Mouse (Mus musculus) embryonic facial prominence, embryonic 10.5 days (tissue): ENCODE measurements around the gene Gpcpd1. TPM values are rescaled to one million over a fixed set of nuclear protein-coding genes. Genes with fewer than 3 reads are reported as not detected.

Experiments used
- DNase-seq: peaks from one replicate; pipeline ENCODE4 v3.0.0-alpha.2; 2017; ENCODE audit warnings: low spot score
- H3K27ac ChIP-seq: fragments of 300-500 bp; sonication (generic); replicated peaks from 2 replicates; pipeline ENCODE4 v1.5.1; 2016; ENCODE audit warnings: mild to moderate bottlenecking
- H3K27me3 ChIP-seq: fragments of 300-500 bp; sonication (generic); replicated peaks from 2 replicates; pipeline ENCODE4 v1.6.1; 2016; ENCODE audit warnings: low read depth, mild to moderate bottlenecking; ENCODE audit not compliant: poor library complexity, severe bottlenecking
- H3K36me3 ChIP-seq: fragments of 300-500 bp; sonication (generic); replicated peaks from 2 replicates; pipeline ENCODE4 v1.6.1; 2016; ENCODE audit warnings: mild to moderate bottlenecking, moderate library complexity
- H3K4me1 ChIP-seq: fragments of 300-500 bp; sonication (generic); 2 replicates; pipeline ENCODE4 v1.6.1; 2016
- H3K4me3 ChIP-seq: fragments of 300-500 bp; sonication (generic); 2 replicates; pipeline ENCODE4 v1.5.1; 2016; ENCODE audit warnings: mild to moderate bottlenecking, moderate library complexity
- H3K9me3 ChIP-seq: fragments of 300-500 bp; sonication (generic); 2 replicates; pipeline ENCODE4 v1.6.1; 2016; ENCODE audit warnings: mild to moderate bottlenecking
- WGBS: fragments of 180-500 bp; shearing (Covaris S2); methylation state at CpG from one replicate; pipeline ENCODE4 v1.1.7; 2016; 5-methylcytosine and 5-hydroxymethylcytosine counted together
- polyA plus RNA-seq: library from polyadenylated mRNA; unstranded; fragments of >200 nt; fragmentation: Nextera tagmentation; extraction: Ambion mirVana; gene quantifications from 2 replicates; pipeline ENCODE4 v1.2.1, GENCODE M21; 2016

Gene Gpcpd1
- polyA plus RNA-seq, result 28.6 and 33.3 TPM in 2 replicates

DNA sequence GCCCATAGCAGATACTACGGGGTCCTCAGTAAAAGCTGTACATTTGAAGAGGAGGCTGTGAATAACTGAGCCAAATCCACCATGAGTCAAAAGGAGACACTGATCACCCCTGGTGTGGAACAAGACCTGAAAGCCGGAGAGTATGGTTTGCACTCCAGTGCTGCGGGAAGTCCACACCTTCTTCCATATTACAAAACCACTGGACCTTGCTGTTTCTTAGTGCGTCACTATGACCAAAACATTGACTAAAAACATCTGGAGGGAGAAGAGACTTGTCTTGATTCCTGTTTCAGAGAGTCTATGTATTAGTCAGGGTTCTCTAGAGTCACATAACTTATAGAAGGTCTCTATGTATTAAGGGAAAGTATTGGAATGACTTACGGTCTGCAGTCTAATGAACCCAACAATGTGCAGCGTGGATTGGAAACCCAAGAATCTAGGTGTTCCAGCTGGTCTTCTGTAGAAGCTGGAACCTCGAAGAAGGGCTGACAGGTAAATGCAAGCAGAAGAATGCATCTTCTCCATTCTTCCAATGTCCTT is at the start of gene Gpcpd1:
Gene Gpcpd1 (minus strand): TSS at position 490 of the 540 bp plus-strand sequence.
- H3K27ac ChIP-seq, result no peak within 1 kb of the TSS
- no peak for DNase-seq
- H3K4me1 ChIP-seq, result peaks cover 5% of the 10 kb centered on the region; the same call in 1 of the 2 replicates
- no peaks in the 10 kb centered on the region for H3K9me3 ChIP-seq
- H3K36me3 ChIP-seq, result no peaks in the 10 kb centered on the region
- no peaks in the 10 kb centered on the region for H3K27me3 ChIP-seq
- WGBS, result 92% methylated on average over 7 of the region's 7 CpGs
- no peak within 1 kb of the TSS for H3K4me3 ChIP-seq

DNA sequence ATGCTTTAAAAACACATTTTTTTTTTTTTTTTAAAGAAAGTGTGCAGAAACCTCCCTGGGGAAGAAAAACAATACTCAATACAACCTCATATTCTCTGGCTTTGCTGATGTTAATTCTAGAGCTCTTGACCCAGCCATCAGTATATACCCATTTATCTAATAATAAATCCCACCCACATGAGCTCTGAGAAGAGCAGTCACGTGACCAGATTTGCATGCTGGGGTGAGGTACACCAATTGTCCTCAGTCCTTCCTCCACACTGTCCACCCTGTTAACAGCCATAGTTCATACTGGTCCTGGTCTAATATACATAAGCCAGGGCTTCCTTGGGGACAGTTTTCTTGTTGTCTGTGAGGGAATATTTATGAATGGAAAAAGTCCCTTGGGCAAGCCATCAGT is 49.0 kb upstream of the Gpcpd1 start:
- H3K36me3 ChIP-seq, result no peaks in the 10 kb centered on the region
- no peaks in the 10 kb centered on the region for H3K27me3 ChIP-seq
- H3K4me1 ChIP-seq, result no peaks in the 10 kb centered on the region
- no peak for DNase-seq
- no peak overlapping the region for H3K27ac ChIP-seq
- H3K4me3 ChIP-seq, result no peak overlapping the region
- no peaks in the 10 kb centered on the region for H3K9me3 ChIP-seq
- 83% methylated on average over 1 of the region's 1 CpGs for WGBS

DNA sequence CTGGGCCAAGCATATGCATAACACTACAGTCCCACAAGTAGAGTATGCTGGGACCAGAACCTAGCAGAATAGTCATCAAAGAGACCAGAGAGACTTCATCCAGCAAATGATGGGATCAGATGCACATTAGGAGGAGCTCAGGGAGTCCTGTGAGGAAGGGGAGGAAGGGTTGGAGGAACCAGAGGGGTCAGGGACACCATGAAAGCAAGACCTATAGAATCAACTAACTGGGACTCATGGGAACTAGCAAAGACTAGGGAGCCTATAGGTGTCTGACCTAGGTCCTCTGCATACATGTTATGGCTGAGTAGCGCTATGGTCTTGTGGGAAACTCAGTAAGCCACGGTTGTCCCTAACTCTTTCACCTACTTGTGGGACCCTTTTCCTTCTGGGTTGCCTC is 41.1 kb upstream of the Gpcpd1 start:
- 98% methylated on average over 2 of the region's 2 CpGs for WGBS
- Histone ChIP-seq H3K36me3 (no peaks in the 10 kb centered on the region), H3K27ac (peak overlapping the region; percentile 57; the same call in 1 of the 2 replicates), H3K27me3 (no peaks in the 10 kb centered on the region), H3K9me3 (no peaks in the 10 kb centered on the region), H3K4me1 (peaks cover 12% of the 10 kb centered on the region), H3K4me3 (no peak overlapping the region)
- no peak for DNase-seq

DNA sequence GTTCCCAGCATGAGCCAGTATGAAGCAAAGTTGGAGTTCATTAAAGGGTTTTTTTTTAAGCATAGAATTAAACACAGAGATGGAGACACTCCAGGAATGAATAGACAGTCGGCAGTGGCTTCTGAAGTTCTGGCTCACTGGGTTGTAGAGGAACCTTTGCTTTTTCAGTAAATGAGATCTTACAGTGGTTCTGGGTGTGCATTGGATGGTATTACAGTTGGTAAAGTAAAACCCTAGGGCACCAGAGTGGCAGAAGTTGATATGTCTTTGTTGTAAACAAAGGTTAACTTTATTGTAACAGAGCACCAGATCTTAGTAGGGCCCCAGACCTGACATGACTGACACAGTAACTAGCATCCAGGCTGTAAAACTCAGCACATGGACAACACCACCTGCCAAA is 35.6 kb upstream of the Gpcpd1 start:
- WGBS, result 82% methylated on average over 1 of the region's 1 CpGs
- DNase-seq, result no peak

DNA sequence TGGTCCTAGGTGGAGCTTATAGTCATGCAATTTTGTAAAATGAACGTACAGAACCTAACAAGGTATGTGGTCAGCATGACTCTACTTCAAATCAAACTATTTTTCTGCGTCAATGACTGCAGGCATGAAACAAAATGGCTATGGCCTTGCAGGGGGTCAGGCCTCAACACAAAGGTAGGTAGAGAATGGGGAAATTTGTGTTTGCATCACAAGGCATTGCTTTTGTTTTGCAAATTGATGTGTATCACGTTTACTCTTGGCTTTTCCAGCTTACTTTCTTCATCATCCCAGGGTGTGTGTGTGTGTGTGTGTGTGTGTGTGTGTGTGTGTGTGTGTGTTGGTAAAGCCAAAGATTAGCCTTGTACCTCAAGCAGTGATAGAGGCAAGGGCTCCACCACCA is 30.2 kb upstream of the Gpcpd1 start:
- Histone ChIP-seq H3K4me1 (no peaks in the 10 kb centered on the region), H3K4me3 (no peak overlapping the region), H3K9me3 (no peaks in the 10 kb centered on the region), H3K27me3 (no peaks in the 10 kb centered on the region), H3K27ac (no peak overlapping the region), H3K36me3 (no peaks in the 10 kb centered on the region)
- no peak for DNase-seq
- WGBS, result 76% methylated on average over 3 of the region's 3 CpGs

More for the DNA sequence above, 35.6 kb upstream of the Gpcpd1 start:
- Histone ChIP-seq H3K27ac (no peak overlapping the region), H3K4me3 (no peak overlapping the region), H3K27me3 (no peaks in the 10 kb centered on the region), H3K36me3 (no peaks in the 10 kb centered on the region), H3K4me1 (no peaks in the 10 kb centered on the region), H3K9me3 (no peaks in the 10 kb centered on the region)

DNA sequence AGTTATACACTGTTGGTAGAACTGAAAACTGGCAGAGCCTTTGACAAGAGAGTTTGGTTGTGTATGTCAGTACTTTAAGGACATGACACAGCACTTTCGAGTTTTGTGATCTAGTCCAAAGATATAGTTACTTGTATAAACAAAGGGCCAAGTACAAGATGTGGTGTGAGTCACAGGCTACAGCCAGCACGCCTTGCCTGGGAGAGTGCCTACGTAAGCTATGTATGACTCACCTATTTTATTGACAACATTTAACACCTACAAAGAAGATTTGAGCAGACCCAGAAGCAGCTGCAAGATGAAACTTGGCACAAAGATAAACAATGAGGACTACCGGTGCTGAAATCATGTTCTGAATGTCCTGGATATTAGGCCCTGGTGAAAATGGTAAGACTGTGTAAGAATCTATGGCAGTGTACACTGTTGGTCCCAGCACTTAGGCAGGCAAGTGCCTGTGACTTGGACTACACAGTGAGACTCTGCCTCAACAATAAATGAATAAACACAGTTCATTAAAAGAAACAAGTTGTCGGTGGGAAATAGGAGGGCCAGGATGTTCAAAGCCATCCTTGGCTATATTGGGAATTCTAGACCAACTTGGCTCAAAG is 26.2 kb upstream of the Gpcpd1 start:
- 74% methylated on average over 5 of the region's 5 CpGs for WGBS
- no peak overlapping the region for H3K27ac ChIP-seq
- no peaks in the 10 kb centered on the region for H3K9me3 ChIP-seq
- no peaks in the 10 kb centered on the region for H3K27me3 ChIP-seq
- H3K4me1 ChIP-seq, result no peaks in the 10 kb centered on the region
- H3K36me3 ChIP-seq, result no peaks in the 10 kb centered on the region
- no peak for DNase-seq
- no peak overlapping the region for H3K4me3 ChIP-seq

DNA sequence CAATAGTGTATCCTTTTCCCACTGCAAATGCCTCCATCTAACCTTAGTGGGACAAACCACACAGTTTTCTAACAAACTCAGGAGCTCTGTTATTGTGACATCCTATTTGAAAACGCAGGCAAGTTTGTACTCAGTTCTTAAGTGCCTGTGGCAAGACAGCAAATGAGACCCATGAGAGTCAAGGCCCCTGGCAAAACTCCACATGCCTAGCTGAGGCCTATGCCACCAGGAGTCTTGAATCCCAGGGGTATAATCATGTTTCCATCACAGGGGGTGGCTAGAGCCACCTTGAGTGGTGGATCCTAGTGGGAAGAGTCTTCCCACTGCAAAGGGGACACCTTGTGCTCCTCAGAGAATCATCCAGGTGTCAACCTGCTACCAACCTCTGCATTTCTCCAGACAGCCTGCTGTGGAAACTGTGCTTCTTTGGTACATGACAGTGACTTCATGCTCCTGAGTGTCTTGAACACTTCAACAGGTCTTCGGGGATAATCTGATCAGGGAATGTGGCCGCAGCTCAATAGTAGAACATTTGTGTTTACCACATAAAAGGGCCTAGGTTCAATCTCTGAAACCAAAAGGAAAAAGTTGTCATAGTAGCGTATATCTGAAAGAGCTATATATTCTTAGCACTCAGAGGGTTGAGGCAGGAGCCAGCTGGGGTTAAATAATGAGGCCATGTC is 24.2 kb upstream of the Gpcpd1 start:
- no peak for DNase-seq
- Histone ChIP-seq H3K27me3 (no peaks in the 10 kb centered on the region), H3K36me3 (no peaks in the 10 kb centered on the region), H3K4me3 (no peak overlapping the region), H3K27ac (no peak overlapping the region), H3K9me3 (no peaks in the 10 kb centered on the region), H3K4me1 (peaks cover 7% of the 10 kb centered on the region; the same call in 1 of the 2 replicates)
- WGBS, result 89% methylated on average over 4 of the region's 4 CpGs

DNA sequence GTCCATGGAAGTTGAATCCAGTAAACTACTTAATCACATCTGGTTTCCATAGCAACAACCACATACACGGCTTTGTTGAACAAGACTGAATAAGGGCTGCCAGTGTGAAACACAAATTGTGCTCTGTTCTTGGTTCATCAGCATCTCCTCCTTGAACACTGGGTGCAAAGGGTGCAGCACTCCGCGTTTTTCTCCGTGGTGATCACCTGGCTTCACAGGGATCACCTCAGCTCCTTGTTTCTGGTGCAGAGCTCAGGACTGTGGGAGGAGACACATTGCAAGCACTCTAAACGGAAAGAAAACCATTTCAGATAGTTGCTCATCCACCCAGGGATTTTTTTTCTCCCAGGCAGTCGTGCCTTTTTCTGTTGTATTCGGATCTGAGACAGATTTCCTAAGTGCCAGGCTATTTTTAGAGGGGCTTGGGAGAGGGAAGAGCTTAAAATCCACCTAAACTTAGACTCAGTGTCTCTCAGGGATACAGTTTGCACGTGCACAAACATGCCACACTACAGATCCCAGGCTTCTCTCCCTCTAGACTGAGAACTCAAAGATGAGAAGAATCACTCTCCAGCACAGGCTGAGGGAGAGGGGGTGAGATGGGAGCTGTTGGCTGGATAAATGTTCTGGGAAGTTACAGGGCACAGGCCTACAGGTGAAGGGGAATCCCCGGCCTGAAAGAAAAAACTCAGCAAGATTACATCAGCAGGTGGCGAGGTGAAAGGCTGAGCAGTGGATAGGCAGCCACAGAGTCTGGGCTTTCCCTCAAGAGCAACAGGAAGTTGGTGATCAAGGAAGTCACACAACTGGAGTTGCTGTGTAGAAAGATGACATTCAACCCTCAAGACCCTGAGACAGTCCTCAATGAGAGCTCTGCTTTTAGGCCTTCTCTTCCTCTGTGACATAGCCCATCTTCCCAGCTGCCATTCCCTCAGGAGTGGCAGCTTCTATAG is 19.9 kb upstream of the Gpcpd1 start:
- H3K4me1 ChIP-seq, result peaks cover 7% of the 10 kb centered on the region; the same call in 1 of the 2 replicates
- H3K4me3 ChIP-seq, result no peak overlapping the region
- H3K9me3 ChIP-seq, result no peaks in the 10 kb centered on the region
- DNase-seq, result peak; percentile 10
- no peak overlapping the region for H3K27ac ChIP-seq
- H3K36me3 ChIP-seq, result no peaks in the 10 kb centered on the region
- 57% methylated on average over 10 of the region's 10 CpGs for WGBS
- no peaks in the 10 kb centered on the region for H3K27me3 ChIP-seq

DNA sequence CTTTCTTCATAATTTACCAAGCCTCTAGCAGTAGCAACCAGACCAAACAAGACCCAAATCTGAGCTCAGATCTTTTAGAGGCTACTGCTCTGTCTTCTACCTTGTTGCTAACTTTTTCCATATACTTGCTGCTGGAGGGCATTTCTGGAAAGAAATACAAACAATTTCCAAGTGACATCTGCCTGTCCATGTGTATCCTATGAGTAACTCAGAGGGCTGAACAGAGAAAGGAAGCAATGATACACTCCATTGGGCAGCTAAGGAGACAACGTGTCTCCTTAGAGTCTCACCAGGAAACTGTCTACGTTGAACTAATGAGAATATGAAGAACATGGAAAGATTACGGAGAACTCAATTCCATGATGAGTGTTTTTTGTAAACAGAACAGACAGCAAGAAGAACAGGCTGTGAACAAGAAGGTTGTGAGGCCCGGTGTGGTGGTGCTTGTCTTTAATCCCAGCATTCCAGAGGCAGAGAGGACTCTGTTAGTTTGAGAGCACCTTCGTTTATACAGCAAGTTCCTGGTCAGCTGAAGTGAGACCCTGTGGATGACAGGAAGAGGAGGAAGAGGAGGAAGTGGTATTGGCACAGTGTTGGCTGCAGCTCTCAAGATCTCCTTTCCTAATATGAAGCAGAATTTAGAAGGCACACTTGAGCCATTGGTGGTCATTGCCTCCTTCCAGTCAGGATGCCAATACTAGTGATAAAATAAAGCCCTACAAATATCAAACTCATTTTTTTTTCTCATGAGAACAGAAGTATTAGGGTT is 18.4 kb upstream of the Gpcpd1 start:
- WGBS, result 77% methylated on average over 5 of the region's 5 CpGs

DNA sequence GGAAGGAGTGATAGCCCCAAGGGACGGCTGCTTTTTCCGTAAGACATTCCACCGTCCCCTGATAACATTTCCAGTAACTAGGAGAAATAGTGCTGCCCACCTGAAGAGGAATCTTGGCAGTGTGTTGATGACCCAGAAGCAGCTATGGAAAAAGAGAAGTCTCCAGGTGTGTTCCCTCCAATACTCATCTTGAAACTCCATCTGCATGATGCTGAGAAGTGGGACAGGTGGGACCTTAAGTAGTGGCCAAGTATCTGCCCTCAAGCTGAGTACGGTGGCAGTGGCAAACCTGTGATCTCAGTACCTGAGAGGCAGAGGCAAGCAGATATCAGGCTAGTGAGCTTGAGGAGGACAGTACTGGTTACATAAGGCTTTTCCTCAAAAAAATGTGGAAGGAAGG is 17.4 kb upstream of the Gpcpd1 start:
- Histone ChIP-seq H3K9me3 (no peaks in the 10 kb centered on the region), H3K27ac (no peak overlapping the region), H3K4me1 (peaks cover 7% of the 10 kb centered on the region; the same call in 1 of the 2 replicates), H3K4me3 (no peak overlapping the region), H3K27me3 (no peaks in the 10 kb centered on the region), H3K36me3 (no peaks in the 10 kb centered on the region)
- no peak for DNase-seq
- WGBS, result 86% methylated on average over 4 of the region's 4 CpGs

More for the DNA sequence above, 18.4 kb upstream of the Gpcpd1 start:
- no peak for DNase-seq
- no peaks in the 10 kb centered on the region for H3K27me3 ChIP-seq
- peaks cover 7% of the 10 kb centered on the region; the same call in 1 of the 2 replicates for H3K4me1 ChIP-seq
- no peak overlapping the region for H3K27ac ChIP-seq
- H3K4me3 ChIP-seq, result no peak overlapping the region
- no peaks in the 10 kb centered on the region for H3K9me3 ChIP-seq
- no peaks in the 10 kb centered on the region for H3K36me3 ChIP-seq

DNA sequence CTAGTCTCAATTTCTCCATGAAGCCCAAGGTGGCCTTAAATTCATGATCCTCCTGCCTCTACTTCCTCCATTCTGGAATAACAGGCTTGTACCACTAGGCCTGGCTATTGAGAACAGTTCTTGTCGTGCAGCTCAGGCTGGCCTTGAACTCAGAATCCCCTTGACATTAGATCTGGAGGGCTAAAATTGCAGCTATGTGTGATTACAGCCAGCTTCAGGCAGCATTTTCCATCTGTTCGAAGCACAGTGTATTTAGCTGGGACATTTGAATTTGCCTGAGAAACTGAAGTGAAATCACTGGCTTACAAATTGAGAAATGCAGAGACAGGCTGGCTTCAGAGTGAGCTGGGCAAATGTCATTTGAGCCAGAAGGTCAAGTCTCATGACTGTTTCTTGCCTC is 16.2 kb upstream of the Gpcpd1 start:
- 80% methylated on average over 2 of the region's 2 CpGs for WGBS
- DNase-seq, result no peak
- peaks cover 7% of the 10 kb centered on the region; the same call in 1 of the 2 replicates for H3K4me1 ChIP-seq
- no peaks in the 10 kb centered on the region for H3K27me3 ChIP-seq
- no peaks in the 10 kb centered on the region for H3K36me3 ChIP-seq
- no peaks in the 10 kb centered on the region for H3K9me3 ChIP-seq
- no peak overlapping the region for H3K4me3 ChIP-seq
- no peak overlapping the region for H3K27ac ChIP-seq

DNA sequence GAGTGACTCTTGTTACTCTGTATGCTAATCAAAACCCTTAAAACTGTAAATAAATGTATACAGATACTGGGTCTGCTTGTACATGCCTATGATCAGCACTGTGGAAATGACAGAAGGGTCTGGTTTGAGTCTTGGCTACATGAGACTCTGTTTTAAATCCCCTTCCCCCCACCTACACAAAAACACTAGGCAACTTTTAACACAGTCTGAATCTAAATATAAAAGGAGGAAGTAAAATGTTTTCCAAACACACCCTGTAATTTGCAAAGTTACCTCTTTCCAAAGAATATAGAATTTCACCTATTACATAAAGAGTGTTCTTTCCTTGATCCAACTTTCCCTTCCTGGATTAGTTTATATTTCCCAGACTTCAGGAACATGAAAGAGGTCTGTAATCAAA is 14.2 kb upstream of the Gpcpd1 start:
- Histone ChIP-seq H3K27ac (no peak overlapping the region), H3K9me3 (no peaks in the 10 kb centered on the region), H3K36me3 (no peaks in the 10 kb centered on the region), H3K27me3 (no peaks in the 10 kb centered on the region), H3K4me1 (no peaks in the 10 kb centered on the region), H3K4me3 (no peak overlapping the region)
- DNase-seq, result no peak
